Mouse (Mus musculus): ENCODE results near the gene Hey2.

DNA sequence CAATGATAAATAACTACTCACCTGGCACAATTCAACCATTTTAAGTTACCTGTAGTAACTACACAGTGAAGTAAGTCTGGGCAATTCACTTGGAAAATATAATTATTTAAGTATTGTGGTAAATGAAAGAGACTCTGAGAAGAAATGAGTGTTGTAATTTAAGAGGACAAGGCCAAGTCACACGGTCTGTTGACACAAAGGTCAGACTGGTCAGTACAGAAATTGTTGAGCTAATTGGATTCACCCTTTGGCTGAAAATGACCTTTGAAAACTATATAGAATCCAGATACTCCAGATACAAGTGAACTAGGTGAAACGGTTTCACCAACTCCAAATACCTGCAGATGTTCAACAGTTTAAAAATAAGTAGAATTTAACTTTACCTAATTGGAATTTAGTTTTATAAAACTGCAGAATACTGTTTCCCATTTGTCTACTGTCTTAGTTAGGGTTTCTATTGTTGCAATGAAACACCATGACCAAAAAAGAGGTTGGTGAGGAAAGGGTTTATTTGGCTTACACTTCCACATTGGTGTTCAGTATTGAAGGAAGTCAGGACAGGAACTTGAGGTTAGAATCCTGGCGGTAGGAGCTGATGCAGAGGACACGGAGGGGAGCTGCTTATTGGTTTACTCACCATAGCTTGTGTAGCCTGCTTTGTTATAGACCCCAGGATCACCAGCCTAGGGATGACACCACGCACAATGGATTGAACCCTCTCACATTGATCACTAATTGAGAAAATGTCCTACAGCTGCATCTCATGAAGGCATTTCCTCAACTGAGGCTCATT, 45.9 kb downstream of the Hey2 start:
- no peak for TF ChIP-seq CTCF (IDR thresholded peaks at IDR 0.05)
- no peak for TF ChIP-seq EP300 (IDR thresholded peaks at IDR 0.05)

Data from lung, postnatal 0 days (tissue).